Mouse (Mus musculus) liver, embryonic 14.5 days (tissue): ENCODE measurements around the gene Gxylt2.

Source experiments
- CTCF ChIP-seq: IDR thresholded peaks from 2 replicates; pipeline ENCODE4 v1.5.1; 2016; ENCODE audit warnings: antibody characterized with exemption, low read depth, control low read depth
- EP300 ChIP-seq: IDR thresholded peaks from 2 replicates; pipeline ENCODE4 v1.6.1; 2016; ENCODE audit warnings: antibody characterized with exemption, low read depth

DNA sequence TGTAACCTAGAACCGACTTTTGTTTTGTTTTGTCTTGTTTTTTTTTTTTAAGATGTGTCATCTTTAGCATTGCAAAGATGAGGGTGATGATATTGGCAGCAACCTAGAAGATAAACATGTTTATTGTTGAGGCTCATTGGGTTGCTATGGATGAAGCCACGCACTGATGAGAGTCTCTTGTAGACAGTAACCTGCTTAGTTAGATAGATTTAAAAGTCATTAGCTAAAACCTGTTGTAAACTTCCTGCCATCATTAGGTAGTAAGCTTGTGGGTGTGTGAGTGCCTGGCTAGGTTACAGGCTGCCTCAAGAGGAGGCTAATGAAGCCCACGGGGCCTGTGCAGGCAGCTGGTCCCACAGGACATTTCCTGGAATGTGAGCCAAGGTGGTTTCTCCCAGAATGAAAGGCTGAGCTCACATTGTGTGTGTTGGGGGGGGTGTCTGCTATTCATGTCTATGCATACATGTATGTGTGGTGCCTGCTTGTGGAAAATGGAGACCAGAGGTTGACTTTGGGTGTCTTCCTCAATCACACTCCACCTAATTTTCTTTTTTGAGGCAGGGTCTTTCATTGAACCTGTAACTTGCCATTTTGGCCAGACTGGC is 87.6 kb downstream of the Gxylt2 start:
- TF ChIP-seq CTCF (no peak), EP300 (no peak)
